Comparison of ENCODE assay signal across 20 mouse cellular contexts in genomic region chr12:109857705-109858104, GRCm38 (mm10).
A peak's percentile ranks its signal among the peaks of the same experiment; 100 is the strongest.
DNase-seq lines count a peak whose midpoint lies in the region; ATAC-seq and TF ChIP-seq lines count a peak whose summit lies in the region.
"Had no signal": no experiment of that assay in that cellular context is flagged by ENCODE, and none has a peak within 500 bp of the region (broad histone marks: within the 10 kb centered on the region; RNA-seq: fewer than 3 reads in every experiment).

No protein-coding gene starts in this region.

- no peaks in the 10 kb centered on the region for H3K36me3 ChIP-seq in limb, embryonic 14.5 days (ENCODE audit: control insufficient read depth, insufficient read depth, low read length)
- no peaks in the 10 kb centered on the region for H3K36me3 ChIP-seq in limb, embryonic 10.5 days
- no peaks in the 10 kb centered on the region for H3K36me3 ChIP-seq in embryonic facial prominence, embryonic 12.5 days
- H3K36me3 ChIP-seq: embryonic facial prominence, embryonic 15.5 days; heart, embryonic 13.5 days had no signal

- no peaks in the 10 kb centered on the region for H3K27me3 ChIP-seq in limb, embryonic 14.5 days (ENCODE audit: control insufficient read depth, insufficient read depth, low read length)
- no peaks in the 10 kb centered on the region for H3K27me3 ChIP-seq in limb, embryonic 10.5 days (ENCODE audit: low read depth, poor library complexity, severe bottlenecking)
- H3K27me3 ChIP-seq in embryonic facial prominence, embryonic 12.5 days, result no peaks in the 10 kb centered on the region
- H3K27me3 ChIP-seq: embryonic facial prominence, embryonic 15.5 days; heart, embryonic 13.5 days had no signal

- no peak overlapping the region for H3K9ac ChIP-seq in limb, embryonic 14.5 days (ENCODE audit: low read depth, low read length, severe bottlenecking)
- no peak overlapping the region for H3K9ac ChIP-seq in embryonic facial prominence, embryonic 12.5 days
- H3K9ac ChIP-seq: embryonic facial prominence, embryonic 15.5 days; heart, embryonic 13.5 days had no signal

- WGBS in limb, embryonic 14.5 days, result 46% methylated on average over 4 of the region's 4 CpGs
- WGBS in limb, embryonic 10.5 days, result 43% methylated on average over 4 of the region's 4 CpGs
- WGBS in embryonic facial prominence, embryonic 12.5 days, result 43% methylated on average over 4 of the region's 4 CpGs

- no peaks in the 10 kb centered on the region for H3K4me1 ChIP-seq in limb, embryonic 14.5 days (ENCODE audit: control insufficient read depth, insufficient read depth, low read length)
- H3K4me1 ChIP-seq in limb, embryonic 10.5 days, result peaks cover 9% of the 10 kb centered on the region; the same call in 1 of the 2 replicates
- peaks cover 11% of the 10 kb centered on the region; the same call in 1 of the 2 replicates for H3K4me1 ChIP-seq in embryonic facial prominence, embryonic 12.5 days
- H3K4me1 ChIP-seq: heart, embryonic 13.5 days had no signal

- no peak overlapping the region for H3K27ac ChIP-seq in limb, embryonic 14.5 days (replicated peaks; ENCODE audit: low read depth, low read length)
- no peak overlapping the region for H3K27ac ChIP-seq in limb, embryonic 10.5 days
- H3K27ac ChIP-seq in embryonic facial prominence, embryonic 12.5 days, result 0 out of 2 replicates have a peak overlapping the region, but pooled peaks have one; percentile 1
- H3K27ac ChIP-seq: embryonic facial prominence, embryonic 15.5 days; heart, embryonic 13.5 days had no signal

- no peak for TF ChIP-seq CTCF in brain, embryonic 14.5 days (IDR thresholded peaks at IDR 0.05; ENCODE audit: borderline replicate concordance, extremely low read depth, insufficient read depth, insufficient read length)

- no peak overlapping the region for H3K4me3 ChIP-seq in limb, embryonic 14.5 days (replicated peaks; ENCODE audit: low read length)
- no peak overlapping the region for H3K4me3 ChIP-seq in limb, embryonic 10.5 days
- H3K4me3 ChIP-seq in embryonic facial prominence, embryonic 12.5 days, result no peak overlapping the region
- H3K4me3 ChIP-seq: embryonic facial prominence, embryonic 15.5 days; erythroblast, embryonic 14.5 days; heart, embryonic 13.5 days had no signal

- peak; percentile 35 for DNase-seq in embryo, embryonic 11 days
- no peak for DNase-seq in embryo, embryonic 10 days (ENCODE audit: low spot score)
- peak; percentile 25 for DNase-seq in limb, embryonic 14.5 days (ENCODE audit: low spot score)
- no peak for DNase-seq in limb, embryonic 10.5 days (ENCODE audit: low spot score)
- peak; percentile 23 for DNase-seq in brain, embryonic 14.5 days (ENCODE audit: low read depth)
- DNase-seq in adipocyte (ENCODE audit: low spot score), result no peak
- DNase-seq in frontal cortex, postnatal 25 days (ENCODE audit: low spot score in 2 of 2), result no peak
- DNase-seq: adrenal gland, postnatal 14 days; cerebellum, adult 2 months; cerebellum, postnatal 10 days; gastrocnemius, postnatal 14 days; heart, postnatal 36 days; kidney, adult 18-20 months had no signal

- H3K9me3 ChIP-seq in limb, embryonic 14.5 days (ENCODE audit: control insufficient read depth, low read length), result no peaks in the 10 kb centered on the region
- H3K9me3 ChIP-seq in limb, embryonic 10.5 days (replicated peaks), result no peaks in the 10 kb centered on the region
- H3K9me3 ChIP-seq in embryonic facial prominence, embryonic 12.5 days, result no peaks in the 10 kb centered on the region; the same call in 1 of the 2 replicates
- H3K9me3 ChIP-seq: embryonic facial prominence, embryonic 15.5 days had no signal

- no peak overlapping the region for H3K4me2 ChIP-seq in limb, embryonic 14.5 days (replicated peaks; ENCODE audit: low read depth, low read length, severe bottlenecking)
- H3K4me2 ChIP-seq in embryonic facial prominence, embryonic 12.5 days (replicated peaks), result no peak overlapping the region
- H3K4me2 ChIP-seq: embryonic facial prominence, embryonic 15.5 days; heart, embryonic 13.5 days had no signal

- ATAC-seq in limb, embryonic 14.5 days (ENCODE audit: low FRiP score, low read depth), result no peak
- ATAC-seq in embryonic facial prominence, embryonic 12.5 days (ENCODE audit: insufficient number of reproducible peaks, insufficient read depth, low FRiP score, low TSS enrichment), result no peak
- ATAC-seq: forebrain, embryonic 16.5 days; hindbrain, embryonic 16.5 days; inflammation-experienced regulatory T-cells, adult 6 months had no signal

- no peak for TF ChIP-seq POLR2A in limb, embryonic 14.5 days (IDR thresholded peaks at IDR 0.05; ENCODE audit: borderline replicate concordance, extremely low read depth, insufficient read depth, insufficient read length)
- TF ChIP-seq POLR2A in brain, embryonic 14.5 days (IDR thresholded peaks at IDR 0.05; ENCODE audit: borderline replicate concordance, extremely low read depth, insufficient read depth, insufficient read length, poor library complexity, severe bottlenecking), result no peak

Comparison
In these comparisons a context has a peak if more than half of its experiments do, and no peak if none do; other contexts are left out.
1. DNase-seq: peak in embryo, embryonic 11 days (single experiment), limb, embryonic 14.5 days (single experiment) and brain, embryonic 14.5 days (single experiment); none in embryo, embryonic 10 days (single experiment), limb, embryonic 10.5 days (single experiment), adipocyte (single experiment) and frontal cortex, postnatal 25 days (0 of 2).